Mouse (Mus musculus): ENCODE data around the gene Sept4. TPM values are rescaled to one million over a fixed set of nuclear protein-coding genes. Genes with fewer than 3 reads are reported as not detected.
A peak's percentile ranks its signal among the peaks of the same experiment; 100 is the strongest.

The Sept4 gene
- total RNA-seq, 1 experiment, result 6.1 TPM

- in situ Hi-C loops (cut with MboI; ENCODE audit: low sequenced_read_pairs in 2 of 2, unreplicated experiment in 2 of 2), result no loop called here
- no peak for DNase-seq (ENCODE audit: low read depth, low spot score)
- Histone ChIP-seq H3K9me3 (ENCODE audit: control insufficient read depth, insufficient read depth, low read depth, low read length) (no peaks in the 10 kb centered on the region), H3K4me1 (ENCODE audit: control insufficient read depth in 2 of 2, insufficient read depth in 2 of 2, low read length in 2 of 2, poor library complexity in 1 of 2) (peaks cover 5 to 8% of the 10 kb centered on the region in 2 experiments; a peak in 3 of 4 replicates), H3K4me3 (ENCODE audit: insufficient read depth in 1 of 2, low read depth in 1 of 2, low read length in 2 of 2, poor library complexity in 1 of 2, severe bottlenecking in 1 of 2) (no peak overlapping the region), H3K36me3 (ENCODE audit: control insufficient read depth, insufficient read depth, low read length, poor library complexity, severe bottlenecking) (no peaks in the 10 kb centered on the region), H3K9ac (ENCODE audit: insufficient read depth, low read depth, low read length, poor library complexity, severe bottlenecking) (no peak overlapping the region), H3K27ac (ENCODE audit: insufficient read depth, low read depth, low read length, poor library complexity, severe bottlenecking) (no peak overlapping the region)
- TF ChIP-seq ZC3H11A (IDR thresholded peaks at IDR 0.05; ENCODE audit: borderline replicate concordance, low read depth, low read length) (no peak), MAFK (IDR thresholded peaks at IDR 0.05; ENCODE audit: insufficient read depth, low read depth, low read length) (no peak), CHD2 (IDR thresholded peaks at IDR 0.05; ENCODE audit: low read depth, low read length) (no peak), HCFC1 (IDR thresholded peaks at IDR 0.05; ENCODE audit: borderline replicate concordance, insufficient read depth, low read length) (no peak), ZNF384 (IDR thresholded peaks at IDR 0.05; ENCODE audit: low read depth, low read length) (no peak)
Observed at GRCm38 (mm10) chr11:87571361-87571950, 2.8 kb downstream of the Sept4 start.

GRCm38 (mm10) chr11:87573751-87574150 is 5.0 kb downstream of the Sept4 start:
- H3K4me1 ChIP-seq (ENCODE audit: control insufficient read depth in 2 of 2, insufficient read depth in 2 of 2, low read length in 2 of 2, poor library complexity in 1 of 2), result peaks cover 5 to 14% of the 10 kb centered on the region in 2 experiments; a peak in 3 of 4 replicates
- no peak overlapping the region for H3K4me3 ChIP-seq (ENCODE audit: insufficient read depth in 1 of 2, low read depth in 1 of 2, low read length in 2 of 2, poor library complexity in 1 of 2, severe bottlenecking in 1 of 2)
- TF ChIP-seq MAFK (IDR thresholded peaks at IDR 0.05; ENCODE audit: insufficient read depth, low read depth, low read length), result no peak
- TF ChIP-seq HCFC1 (IDR thresholded peaks at IDR 0.05; ENCODE audit: borderline replicate concordance, insufficient read depth, low read length), result no peak
- no peak for TF ChIP-seq ZNF384 (IDR thresholded peaks at IDR 0.05; ENCODE audit: low read depth, low read length)
- no peak for TF ChIP-seq ZC3H11A (IDR thresholded peaks at IDR 0.05; ENCODE audit: borderline replicate concordance, low read depth, low read length)
- no peak for TF ChIP-seq CHD2 (IDR thresholded peaks at IDR 0.05; ENCODE audit: low read depth, low read length)
- no peaks in the 10 kb centered on the region for H3K9me3 ChIP-seq (ENCODE audit: control insufficient read depth, insufficient read depth, low read depth, low read length)
- H3K9ac ChIP-seq (ENCODE audit: insufficient read depth, low read depth, low read length, poor library complexity, severe bottlenecking), result no peak overlapping the region
- no peaks in the 10 kb centered on the region for H3K36me3 ChIP-seq (ENCODE audit: control insufficient read depth, insufficient read depth, low read length, poor library complexity, severe bottlenecking)
- no peak for DNase-seq (ENCODE audit: low read depth, low spot score)
- in situ Hi-C loops (cut with MboI; ENCODE audit: low sequenced_read_pairs in 2 of 2, unreplicated experiment in 2 of 2), result no loop called here
- H3K27ac ChIP-seq (ENCODE audit: insufficient read depth, low read depth, low read length, poor library complexity, severe bottlenecking), result no peak overlapping the region

GRCm38 (mm10) chr11:87574520-87575180 is 5.9 kb downstream of the Sept4 start:
- in situ Hi-C loops (cut with MboI; ENCODE audit: low sequenced_read_pairs in 2 of 2, unreplicated experiment in 2 of 2), result no loop called here

GRCm38 (mm10) chr11:87577601-87578248 is 9.0 kb downstream of the Sept4 start:
- H3K4me3 ChIP-seq (ENCODE audit: insufficient read depth in 1 of 2, low read depth in 1 of 2, low read length in 2 of 2, poor library complexity in 1 of 2, severe bottlenecking in 1 of 2), result peak overlapping the region; percentile 27 to 72; a peak in 2 of 4 replicates
- in situ Hi-C loops (cut with MboI; ENCODE audit: low sequenced_read_pairs in 2 of 2, unreplicated experiment in 2 of 2), result no loop called here
- H3K27ac ChIP-seq (ENCODE audit: insufficient read depth, low read depth, low read length, poor library complexity, severe bottlenecking), result no peak overlapping the region
- peaks cover 5 to 18% of the 10 kb centered on the region in 2 experiments; a peak in 2 of 4 replicates for H3K4me1 ChIP-seq (ENCODE audit: control insufficient read depth in 2 of 2, insufficient read depth in 2 of 2, low read length in 2 of 2, poor library complexity in 1 of 2)
- no peak overlapping the region for H3K9ac ChIP-seq (ENCODE audit: insufficient read depth, low read depth, low read length, poor library complexity, severe bottlenecking)
- H3K9me3 ChIP-seq (ENCODE audit: control insufficient read depth, insufficient read depth, low read depth, low read length), result no peaks in the 10 kb centered on the region
- no peaks in the 10 kb centered on the region for H3K36me3 ChIP-seq (ENCODE audit: control insufficient read depth, insufficient read depth, low read length, poor library complexity, severe bottlenecking)
- DNase-seq (ENCODE audit: low read depth, low spot score), result no peak
- TF ChIP-seq MAFK (IDR thresholded peaks at IDR 0.05; ENCODE audit: insufficient read depth, low read depth, low read length) (no peak), ZNF384 (IDR thresholded peaks at IDR 0.05; ENCODE audit: low read depth, low read length) (no peak), HCFC1 (IDR thresholded peaks at IDR 0.05; ENCODE audit: borderline replicate concordance, insufficient read depth, low read length) (no peak), ZC3H11A (IDR thresholded peaks at IDR 0.05; ENCODE audit: borderline replicate concordance, low read depth, low read length) (no peak), CHD2 (IDR thresholded peaks at IDR 0.05; ENCODE audit: low read depth, low read length) (no peak)

More at GRCm38 (mm10) chr11:87574520-87575180, 5.9 kb downstream of the Sept4 start:
- TF ChIP-seq CHD2 (IDR thresholded peaks at IDR 0.05; ENCODE audit: low read depth, low read length), result no peak
- no peak for TF ChIP-seq HCFC1 (IDR thresholded peaks at IDR 0.05; ENCODE audit: borderline replicate concordance, insufficient read depth, low read length)
- no peak for TF ChIP-seq ZC3H11A (IDR thresholded peaks at IDR 0.05; ENCODE audit: borderline replicate concordance, low read depth, low read length)
- TF ChIP-seq ZNF384 (IDR thresholded peaks at IDR 0.05; ENCODE audit: low read depth, low read length), result no peak
- no peak for TF ChIP-seq MAFK (IDR thresholded peaks at IDR 0.05; ENCODE audit: insufficient read depth, low read depth, low read length)
- no peak for DNase-seq (ENCODE audit: low read depth, low spot score)
- no peaks in the 10 kb centered on the region for H3K9me3 ChIP-seq (ENCODE audit: control insufficient read depth, insufficient read depth, low read depth, low read length)
- no peaks in the 10 kb centered on the region for H3K36me3 ChIP-seq (ENCODE audit: control insufficient read depth, insufficient read depth, low read length, poor library complexity, severe bottlenecking)
- H3K27ac ChIP-seq (ENCODE audit: insufficient read depth, low read depth, low read length, poor library complexity, severe bottlenecking), result no peak overlapping the region
- H3K9ac ChIP-seq (ENCODE audit: insufficient read depth, low read depth, low read length, poor library complexity, severe bottlenecking), result no peak overlapping the region
- no peak overlapping the region for H3K4me3 ChIP-seq (ENCODE audit: insufficient read depth in 1 of 2, low read depth in 1 of 2, low read length in 2 of 2, poor library complexity in 1 of 2, severe bottlenecking in 1 of 2)
- H3K4me1 ChIP-seq (ENCODE audit: control insufficient read depth in 2 of 2, insufficient read depth in 2 of 2, low read length in 2 of 2, poor library complexity in 1 of 2), result peaks cover 7 to 18% of the 10 kb centered on the region in 2 experiments; a peak in 3 of 4 replicates
